Mouse (Mus musculus) gastrocnemius, adult 2 months (tissue): ENCODE data around the gene Fam180a. TPM values are rescaled to one million over a fixed set of nuclear protein-coding genes. Genes with fewer than 3 reads are reported as not detected.
A peak's percentile ranks its signal among the peaks of the same experiment; 100 is the strongest.

ENCODE experiments used
- DNase-seq: peaks from one replicate; pipeline ENCODE4 v3.0.0; 2022
- H3K27ac ChIP-seq: fragments of 200-600 bp; 2 replicates; pipeline ENCODE4 v1.8.1; 2022; ENCODE audit warnings: mild to moderate bottlenecking
- H3K4me3 ChIP-seq: fragments of 200-600 bp; 2 replicates; pipeline ENCODE4 v1.8.1; 2022; ENCODE audit warnings: mild to moderate bottlenecking, moderate library complexity
- CTCF ChIP-seq: fragments of 200-600 bp; IDR thresholded peaks from 2 replicates; pipeline ENCODE4 v1.8.1; 2022; ENCODE audit warnings: antibody characterized with exemption, mild to moderate bottlenecking, moderate library complexity
- intact Hi-C: fragments of 180-260 bp; cut with DNase I; formaldehyde crosslinking; loops from one replicate; pipeline ENCODE4 v1.15.1; 2025
- total RNA-seq, 2 experiments: library from RNA; stranded (reverse); gene quantifications; 2 replicates each; pipeline ENCODE4 v1.2.3; 2021

Gene Fam180a
- total RNA-seq, 2 experiments from 2014 or later = 0.36 to 2.0 TPM

- Histone ChIP-seq H3K27ac (no peak overlapping the region), H3K4me3 (no peak overlapping the region)
- no peak for DNase-seq
- intact Hi-C loops = no loop called here
- no peak for TF ChIP-seq CTCF
Observed at GRCm38 (mm10) chr6:35271868-35272765, 53.8 kb downstream of the Fam180a start.

DNA sequence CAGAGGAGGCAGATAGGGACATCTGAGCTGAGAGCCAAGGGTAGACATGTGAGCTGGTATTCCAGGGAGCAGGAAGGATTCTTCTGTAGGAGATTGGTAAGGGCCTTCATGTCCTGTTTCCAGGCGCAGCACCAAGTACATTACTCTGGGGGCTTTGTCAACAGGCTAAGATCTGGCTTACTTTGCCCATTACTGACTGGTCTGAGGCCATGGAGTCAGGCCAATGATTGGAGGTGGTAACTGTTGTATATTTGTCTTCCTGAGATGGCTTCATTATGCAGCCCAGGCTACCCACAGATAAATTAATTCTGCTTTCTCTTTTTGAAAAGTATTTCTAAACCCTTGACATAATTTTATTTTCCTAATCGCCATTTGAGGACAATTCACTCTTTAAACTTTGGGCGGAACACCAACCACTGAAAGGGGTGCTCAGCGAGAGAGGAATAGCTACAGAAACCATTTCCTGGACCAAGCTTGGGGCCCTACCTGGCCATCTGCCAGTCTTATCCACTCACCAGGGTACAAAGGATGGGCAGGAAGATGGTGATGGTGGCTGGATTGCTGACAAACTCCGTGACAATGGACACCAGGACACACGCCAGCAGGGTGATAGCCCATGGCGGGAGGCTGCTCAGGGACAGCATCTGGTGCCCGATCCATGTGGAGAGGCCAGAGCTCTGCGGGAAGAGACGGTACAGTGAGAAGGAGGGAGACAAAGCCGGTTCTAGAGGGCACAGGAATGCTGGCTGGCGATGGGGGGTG, 54.7 kb downstream of the Fam180a start:
- TF ChIP-seq CTCF = no peak
- intact Hi-C loops = no loop called here
- Histone ChIP-seq H3K27ac (no peak overlapping the region), H3K4me3 (no peak overlapping the region)
- peak; percentile 25 for DNase-seq

DNA sequence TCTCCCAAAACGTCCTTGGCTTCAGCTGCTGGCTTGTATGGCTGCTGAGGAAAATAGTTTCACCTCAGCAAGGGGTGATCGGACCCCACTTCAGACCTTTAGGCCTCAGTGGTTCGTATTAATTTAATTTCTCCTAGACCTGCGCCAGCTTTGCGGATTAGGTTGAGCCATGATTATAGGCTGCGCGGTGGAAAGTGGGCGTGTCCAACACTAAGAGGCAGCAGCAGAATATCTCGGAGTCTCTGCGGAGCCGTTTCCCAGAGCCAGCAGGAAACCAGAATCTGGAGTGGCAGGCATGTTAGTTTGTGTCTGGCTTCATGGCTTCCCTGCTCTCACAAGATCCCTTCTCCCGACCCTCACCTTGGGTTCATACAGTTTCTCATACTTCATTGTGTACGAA, 56.3 kb downstream of the Fam180a start:
- no peak for TF ChIP-seq CTCF
- no peak overlapping the region for H3K4me3 ChIP-seq
- DNase-seq = no peak
- no peak overlapping the region for H3K27ac ChIP-seq
- intact Hi-C loops = no loop called here

- no peak overlapping the region for H3K4me3 ChIP-seq
- DNase-seq = no peak
- intact Hi-C loops = no loop called here
- no peak overlapping the region for H3K27ac ChIP-seq
- no peak for TF ChIP-seq CTCF
Observed at GRCm38 (mm10) chr6:35268711-35269110, 57.2 kb downstream of the Fam180a start.

DNA sequence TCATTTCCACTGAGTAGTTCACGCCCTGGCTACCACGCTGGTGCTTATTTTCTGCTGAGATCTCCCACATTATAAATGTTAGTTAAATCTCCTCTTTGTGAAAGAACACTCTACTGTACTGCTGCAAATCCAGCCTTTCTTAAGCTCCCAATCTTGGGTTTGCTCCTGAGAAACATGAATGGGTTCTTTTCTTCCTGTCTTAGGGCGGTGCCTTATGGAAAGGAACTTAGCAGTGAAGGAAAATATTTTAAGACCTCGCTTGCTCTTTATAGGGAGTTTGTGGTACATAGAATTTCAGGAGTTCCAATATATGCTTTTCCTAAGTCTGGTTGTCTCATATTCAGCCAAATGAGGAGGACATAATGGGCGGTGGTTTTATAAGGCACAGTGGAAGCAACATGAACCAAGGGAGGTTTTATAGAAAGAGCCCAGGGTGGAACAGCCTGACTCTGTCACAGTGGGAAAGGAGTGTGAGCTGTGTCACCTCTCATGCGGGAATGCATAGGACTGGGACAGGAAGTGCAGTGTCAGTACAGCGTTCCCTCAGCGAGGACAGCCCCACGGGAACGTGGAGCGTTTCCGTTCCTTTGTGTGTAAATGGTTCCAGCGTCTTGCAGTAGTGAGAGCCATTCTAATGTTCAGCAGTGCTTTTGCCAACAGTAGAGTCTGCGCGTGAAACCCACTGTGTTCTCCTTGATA, 60.2 kb downstream of the Fam180a start:
- intact Hi-C loops = no loop called here
- no peak for TF ChIP-seq CTCF
- DNase-seq = no peak
- Histone ChIP-seq H3K27ac (peak overlapping the region; percentile 35; the same call in 1 of the 2 replicates), H3K4me3 (peak overlapping the region; percentile 9; the same call in 1 of the 2 replicates)

Other genes with a start within 250 kb of the Fam180a start
- 10 to 100 TPM; 31.2 to 32.0 TPM for gene Cnot4, start 192.4 kb downstream of the Fam180a start, total RNA-seq
- 10 to 100 TPM in 1 of 2 experiments, 1 to 10 TPM in 1; 9.3 to 12.5 TPM for gene Nup205, start 148.7 kb downstream of the Fam180a start, total RNA-seq
- under 1 TPM in 1 of 2 experiments, not detected in 1; 0.06 TPM for gene Slc13a4, start 18.0 kb downstream of the Fam180a start, total RNA-seq
- gene Mtpn, start 213.7 kb upstream of the Fam180a start, total RNA-seq = 10 to 100 TPM; 22.1 to 27.0 TPM